Mouse (Mus musculus) T-helper 17 cell (primary cell): ENCODE results near the gene Rragc.

Experiments
- in situ Hi-C, 2 experiments: fragments of 300-600 bp; cut with MboI, MseI; formaldehyde crosslinking; loops; 1 replicate in 1 of 2; 2 replicates in 1 of 2; pipeline ENCODE4 v1.15.1; 2025; ENCODE audit warnings: high pct_unique_total_duplicates in 2 of 2

Rragc gene

GRCm38 (mm10) chr4:123947149-123947548 lies 29.9 kb downstream of the Rragc start:
- in situ Hi-C loops = no loop called here

DNA sequence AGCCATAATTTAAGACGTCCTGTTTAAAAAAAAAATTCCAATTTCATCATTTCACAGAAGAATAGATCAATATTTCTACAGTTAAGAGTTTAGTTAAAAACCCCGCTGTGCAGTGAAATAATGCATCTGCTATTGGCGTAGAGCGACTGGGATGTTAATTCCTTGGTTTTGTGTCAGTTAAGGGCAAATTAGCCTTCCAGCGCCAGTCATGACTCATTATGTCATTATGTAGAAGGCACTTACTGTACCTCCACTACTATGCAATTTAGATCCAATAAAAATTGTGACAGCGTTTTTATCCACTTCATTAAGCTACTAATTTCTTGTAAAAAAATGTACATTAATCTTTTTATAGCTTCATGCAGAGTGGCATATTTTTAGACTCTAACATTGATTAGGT lies 31.7 kb downstream of the Rragc start:
- in situ Hi-C loops = no loop called here

- in situ Hi-C loops = loop anchor here (10.0 kb wide), 1 partner anchor 725 kb away; no protein-coding TSS in a partner anchor
Measured at GRCm38 (mm10) chr4:123949649-123950048, 32.4 kb downstream of the Rragc start.

DNA sequence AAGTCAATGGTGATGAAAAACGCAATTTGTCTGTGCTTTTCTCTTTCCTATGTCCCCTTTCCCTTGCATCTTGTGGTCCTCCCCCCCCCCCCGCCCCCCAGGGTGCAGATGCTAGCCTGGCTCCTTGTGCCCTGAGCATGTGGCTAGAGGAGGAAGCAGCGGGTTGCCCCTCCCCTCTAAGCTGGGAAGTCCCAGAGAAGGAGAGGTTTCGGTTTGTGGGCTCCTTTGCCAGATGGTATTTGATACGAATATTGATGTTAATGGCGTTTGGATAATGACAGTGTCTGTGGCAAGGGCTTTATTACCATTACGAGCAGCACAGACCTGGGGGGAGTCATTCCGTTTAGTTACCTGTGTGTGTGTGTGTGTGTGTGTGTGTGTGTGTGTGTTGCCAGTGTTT lies 34.8 kb downstream of the Rragc start:
- in situ Hi-C loops = loop anchor here (10.0 kb wide), 1 partner anchor 723 kb away; no protein-coding TSS in a partner anchor

DNA sequence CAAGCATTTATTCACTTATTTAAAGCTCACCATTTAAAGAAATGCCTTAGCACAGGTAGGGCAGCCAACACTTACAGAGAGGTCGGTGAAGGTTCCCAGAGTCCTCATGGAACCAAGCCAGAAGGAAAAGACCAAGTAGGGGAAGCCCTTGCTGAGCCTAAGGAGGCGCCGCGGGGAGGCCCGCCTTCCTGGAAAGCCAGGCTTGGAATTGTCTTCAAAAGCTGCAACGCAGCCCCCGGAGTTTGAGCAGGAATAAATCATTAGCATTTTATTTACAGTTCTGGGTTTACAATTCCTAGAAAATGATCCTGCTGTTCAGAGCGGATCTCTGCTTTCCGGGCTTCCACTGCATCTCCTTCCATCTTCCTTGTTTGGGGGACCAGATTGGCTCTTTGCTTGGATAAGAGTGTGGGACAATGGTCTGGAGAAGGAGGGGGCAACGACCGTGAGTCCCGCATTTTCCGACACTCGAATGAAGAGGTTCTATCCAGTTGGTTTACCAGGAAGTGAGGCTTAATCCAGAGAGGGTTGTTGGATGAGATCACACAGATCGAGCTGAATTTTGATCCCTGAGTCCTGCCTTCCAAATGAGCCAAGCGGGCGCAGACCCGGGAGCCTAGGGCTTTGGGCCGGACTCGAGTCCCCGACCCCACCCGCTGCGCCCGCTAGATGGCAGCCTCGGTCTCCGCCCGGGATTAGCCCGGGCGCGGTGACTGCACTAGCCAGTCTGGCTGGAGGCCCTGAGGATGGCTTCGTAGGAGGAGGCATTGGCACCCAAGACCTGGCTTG lies 39.7 kb downstream of the Rragc start:
- in situ Hi-C loops = loop anchor here (10.0 kb wide), 1 partner anchor 718 kb away; no protein-coding TSS in a partner anchor

GRCm38 (mm10) chr4:123957492-123957808 lies 40.2 kb downstream of the Rragc start:
- in situ Hi-C loops = loop anchor here (10.0 kb wide), 1 partner anchor 717 kb away; no protein-coding TSS in a partner anchor

DNA sequence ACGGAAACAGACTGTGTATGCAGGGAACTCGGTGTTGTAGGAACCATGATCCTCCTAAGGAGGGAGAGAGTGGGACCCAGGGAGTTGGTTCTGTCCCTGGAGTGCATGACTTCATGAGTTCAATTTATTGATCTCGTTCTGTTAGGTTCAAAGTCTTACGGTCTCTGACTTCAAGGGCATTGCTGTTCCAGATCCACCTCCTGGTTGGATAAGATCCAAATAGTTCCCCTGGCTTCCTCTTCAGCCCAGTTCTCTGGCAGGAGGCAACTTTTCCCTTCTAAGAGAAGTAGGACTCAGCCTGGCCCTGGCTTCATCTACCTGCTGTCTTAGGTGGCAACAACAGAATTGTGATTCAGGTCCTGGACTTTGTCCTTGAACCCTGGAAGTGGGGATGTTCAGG lies 40.6 kb downstream of the Rragc start:
- in situ Hi-C loops = loop anchor here (10.0 kb wide), 1 partner anchor 717 kb away; no protein-coding TSS in a partner anchor

DNA sequence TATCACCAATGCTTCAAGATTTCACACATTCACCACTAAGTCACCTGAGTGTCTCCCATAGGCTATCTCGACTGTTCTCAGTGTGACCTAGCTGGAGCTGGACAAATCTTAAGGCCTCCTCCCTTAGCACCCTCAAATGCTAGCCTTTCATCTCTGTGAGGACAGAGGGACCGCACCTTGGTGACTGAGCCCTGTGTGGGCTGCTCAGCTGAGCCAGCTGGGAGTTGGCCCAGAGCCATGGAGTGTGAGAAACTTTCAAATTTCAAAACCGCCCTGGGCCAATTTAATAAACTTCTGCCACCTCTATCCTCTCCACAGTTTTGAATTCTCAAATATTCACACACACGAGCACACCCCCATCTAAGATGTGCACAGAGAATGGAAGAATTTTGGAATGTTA lies 43.7 kb downstream of the Rragc start:
- in situ Hi-C loops = no loop called here

DNA sequence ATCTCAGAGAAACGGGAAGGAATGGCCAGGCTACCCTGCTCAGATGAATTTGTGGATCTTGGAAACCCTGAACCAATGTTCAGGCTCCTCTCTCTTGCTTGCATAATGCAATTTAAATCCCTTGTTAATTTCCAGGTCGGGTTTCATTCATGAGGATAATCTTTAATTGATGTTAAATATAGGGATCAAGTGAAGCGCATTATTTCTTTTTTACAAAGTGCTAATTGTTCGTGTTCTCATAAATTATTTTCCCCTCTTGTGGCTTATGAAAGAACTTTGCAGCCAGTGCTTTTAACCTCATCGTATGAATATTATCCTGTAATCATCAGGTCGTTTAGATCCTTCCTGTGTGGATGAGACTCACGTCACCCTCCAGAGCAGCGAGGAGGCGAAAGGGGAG lies 45.5 kb downstream of the Rragc start:
- in situ Hi-C loops = no loop called here

DNA sequence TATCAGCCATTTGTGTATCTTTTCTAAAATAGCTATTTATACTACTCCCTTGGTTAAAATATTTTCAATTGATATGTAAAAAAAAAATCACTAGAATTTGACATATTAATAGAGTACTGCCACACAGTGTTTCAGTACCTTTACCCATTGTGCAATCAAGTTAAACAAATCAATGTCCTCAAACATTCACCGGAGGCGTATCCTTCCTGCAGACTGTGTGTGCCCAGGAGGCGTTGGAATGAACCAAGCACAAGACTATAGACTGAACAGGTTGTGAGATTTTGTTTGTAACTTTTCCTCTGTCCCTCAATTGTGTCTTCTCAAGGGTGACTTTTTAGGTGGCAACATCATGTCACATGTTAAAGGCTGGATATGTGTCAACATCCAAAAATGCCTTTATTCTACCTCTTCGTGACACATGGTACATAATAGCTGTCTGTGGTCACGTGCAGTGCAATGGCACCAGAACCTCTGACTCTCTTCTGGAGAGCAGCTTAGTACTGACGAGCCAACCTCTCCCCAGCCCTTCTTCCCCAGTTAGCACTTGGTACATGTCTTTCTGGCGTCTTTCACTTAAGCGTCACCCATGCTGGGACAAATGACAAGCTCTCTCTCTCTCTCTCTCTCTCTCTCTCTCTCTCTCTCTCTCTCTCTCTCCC lies 51.5 kb downstream of the Rragc start:
- in situ Hi-C loops = no loop called here

DNA sequence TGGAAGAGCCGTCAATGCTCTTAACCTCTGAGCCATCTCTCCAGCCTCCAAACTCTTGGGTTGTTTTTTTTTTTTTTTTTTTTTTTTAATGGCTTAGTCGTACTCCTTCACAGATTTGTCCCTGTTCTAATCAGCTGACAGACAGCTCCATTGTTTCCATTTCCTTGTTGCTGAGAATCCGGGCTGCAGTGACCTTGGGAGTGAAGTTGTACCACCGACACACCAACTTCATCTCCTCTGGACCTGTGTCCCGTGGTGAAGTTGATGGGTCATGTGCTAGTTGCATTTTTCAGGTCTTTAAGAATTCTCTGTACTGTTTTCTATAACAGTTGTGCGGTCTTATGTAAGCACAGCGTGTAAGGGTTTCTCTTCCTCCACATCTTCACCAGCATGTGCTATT lies 52.2 kb downstream of the Rragc start:
- in situ Hi-C loops = no loop called here

DNA sequence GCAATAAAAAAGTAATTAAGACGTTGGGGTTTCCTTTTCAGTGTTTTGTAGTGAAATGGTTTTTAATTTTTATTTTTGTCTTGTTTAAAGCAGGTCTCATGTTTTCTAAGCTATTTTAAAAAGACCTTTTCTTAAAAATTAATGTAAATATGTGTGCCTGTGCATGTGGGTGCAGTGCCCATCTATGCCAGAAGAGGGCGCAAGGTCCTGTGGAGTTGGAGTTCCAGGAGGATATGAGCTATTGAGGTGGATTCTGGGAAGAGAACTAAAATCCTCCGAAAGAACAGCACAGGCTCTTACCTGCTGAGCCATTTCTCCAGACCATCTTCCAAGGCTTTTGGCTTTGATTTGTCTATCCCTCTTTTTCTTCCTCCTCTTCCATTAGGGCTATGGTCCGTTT lies 53.8 kb downstream of the Rragc start:
- in situ Hi-C loops = no loop called here

DNA sequence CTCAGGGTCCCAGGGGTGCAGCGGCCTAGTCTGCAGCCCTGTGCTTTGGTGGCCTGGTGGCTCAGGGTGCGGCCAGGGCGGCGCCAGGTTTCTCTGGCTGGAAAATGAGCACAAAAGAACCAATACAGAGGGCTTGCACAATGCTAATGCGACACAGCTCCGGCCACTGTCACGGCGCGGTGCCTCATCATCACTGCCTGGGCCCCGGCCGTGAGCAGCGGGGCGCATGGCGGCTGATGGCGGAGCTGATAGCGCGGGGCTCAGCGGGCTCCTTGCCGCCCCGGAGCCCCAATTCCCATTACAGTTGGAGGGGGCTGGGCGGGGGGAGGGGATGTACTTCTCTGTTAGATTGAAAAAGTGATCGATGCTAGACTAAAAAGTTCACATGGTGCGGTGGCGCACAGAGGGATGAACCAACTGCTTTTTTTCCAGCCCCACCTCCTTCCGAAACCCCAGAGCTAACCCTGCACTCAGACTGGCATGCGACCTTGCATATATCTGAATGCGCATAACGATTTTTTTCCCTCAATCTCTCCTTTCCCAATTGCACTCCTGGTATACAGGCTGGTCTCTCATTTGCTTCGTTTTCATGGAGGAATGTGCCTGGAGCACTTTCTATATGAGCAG lies 55.3 kb downstream of the Rragc start:
- in situ Hi-C loops = no loop called here

GRCm38 (mm10) chr4:123982105-123982504 lies 64.9 kb downstream of the Rragc start:
- in situ Hi-C loops = no loop called here
